Mouse (Mus musculus): Measurements from ENCODE around the gene Ano4. TPM values are rescaled to one million over a fixed set of nuclear protein-coding genes. Genes with fewer than 3 reads are reported as not detected.

The Ano4 gene
- total RNA-seq (2014; rRNA removed) (10.6 and 13.6 TPM in 2 replicates), polyA plus RNA-seq (2015; fragmentation: Nextera tagmentation; extraction: Ambion mirVana) (3.7 and 4.4 TPM in 2 replicates)

- ATAC-seq, result peak; percentile 79
- Histone ChIP-seq H3K4me1 (ENCODE audit: insufficient read depth) (no peaks in the 10 kb centered on the region), H3K4me3 (ENCODE audit: low read depth, low read length) (peak within 1 kb of the TSS; percentile 66), H3K27ac (ENCODE audit: low read depth, low read length) (0 out of 2 replicates have a peak within 1 kb of the TSS, but pooled peaks have one; percentile 9), H3K9me3 (ENCODE audit: low read length) (no peaks in the 10 kb centered on the region), H3K9ac (peak within 1 kb of the TSS; percentile 60), H3K36me3 (ENCODE audit: insufficient read depth) (no peaks in the 10 kb centered on the region), H3K4me2 (ENCODE audit: low read depth) (peak within 1 kb of the TSS; percentile 96), H3K27me3 (ENCODE audit: insufficient read depth, low read length) (no peaks in the 10 kb centered on the region)
- no peak for TF ChIP-seq CTCF (IDR thresholded peaks at IDR 0.05; ENCODE audit: low read depth)
- DNase-seq, result peak; percentile 34
- 2% methylated on average over 69 of the region's 70 CpGs for WGBS
Observed at GRCm38 (mm10) chr10:89344491-89345195, at the start of gene Ano4. Ano4 (minus strand) TSS chr10:89344762.

- Histone ChIP-seq H3K4me1 (ENCODE audit: insufficient read depth) (peaks cover 10% of the 10 kb centered on the region), H3K9ac (no peak overlapping the region), H3K4me2 (ENCODE audit: low read depth) (no peak overlapping the region), H3K9me3 (ENCODE audit: low read length) (no peaks in the 10 kb centered on the region), H3K4me3 (ENCODE audit: low read depth, low read length) (no peak overlapping the region), H3K27me3 (ENCODE audit: insufficient read depth, low read length) (no peaks in the 10 kb centered on the region), H3K36me3 (ENCODE audit: insufficient read depth) (no peaks in the 10 kb centered on the region), H3K27ac (ENCODE audit: low read depth, low read length) (peak overlapping the region; percentile 23; the same call in 1 of the 2 replicates)
- ATAC-seq, result no peak
- no peak for TF ChIP-seq CTCF (IDR thresholded peaks at IDR 0.05; ENCODE audit: low read depth)
- DNase-seq, result no peak
- 26% methylated on average over 4 of the region's 4 CpGs for WGBS
Observed at GRCm38 (mm10) chr10:89392687-89393086, 48.1 kb upstream of the Ano4 start.

- ATAC-seq (peak; percentile 93), DNase-seq (peak; percentile 72)
- Histone ChIP-seq H3K27me3 (ENCODE audit: insufficient read depth, low read length) (no peaks in the 10 kb centered on the region), H3K4me1 (ENCODE audit: insufficient read depth) (peaks cover 10% of the 10 kb centered on the region), H3K4me2 (ENCODE audit: low read depth) (no peak overlapping the region), H3K4me3 (ENCODE audit: low read depth, low read length) (no peak overlapping the region), H3K9ac (no peak overlapping the region), H3K9me3 (ENCODE audit: low read length) (no peaks in the 10 kb centered on the region), H3K36me3 (ENCODE audit: insufficient read depth) (no peaks in the 10 kb centered on the region), H3K27ac (ENCODE audit: low read depth, low read length) (no peak overlapping the region)
- WGBS, result 13% methylated on average over 4 of the region's 4 CpGs
- TF ChIP-seq CTCF (IDR thresholded peaks at IDR 0.05; ENCODE audit: low read depth), result no peak
Observed at GRCm38 (mm10) chr10:89391571-89392163, 47.1 kb upstream of the Ano4 start.

GRCm38 (mm10) chr10:89386461-89386860, 41.9 kb upstream of the Ano4 start:
- WGBS, result 82% methylated on average over 3 of the region's 3 CpGs
- Histone ChIP-seq H3K4me3 (ENCODE audit: low read depth, low read length) (no peak overlapping the region), H3K4me1 (ENCODE audit: insufficient read depth) (no peaks in the 10 kb centered on the region), H3K36me3 (ENCODE audit: insufficient read depth) (no peaks in the 10 kb centered on the region), H3K9ac (no peak overlapping the region), H3K4me2 (ENCODE audit: low read depth) (no peak overlapping the region), H3K27ac (ENCODE audit: low read depth, low read length) (no peak overlapping the region), H3K9me3 (ENCODE audit: low read length) (no peaks in the 10 kb centered on the region), H3K27me3 (ENCODE audit: insufficient read depth, low read length) (no peaks in the 10 kb centered on the region)
- no peak for ATAC-seq
- DNase-seq, result no peak
- no peak for TF ChIP-seq CTCF (IDR thresholded peaks at IDR 0.05; ENCODE audit: low read depth)

- DNase-seq (peak; percentile 67), ATAC-seq (peak; percentile 59; the same call in 1 of the 2 replicates)
- no peak overlapping the region for H3K4me2 ChIP-seq (ENCODE audit: low read depth)
- peak; percentile 79 for TF ChIP-seq CTCF (IDR thresholded peaks at IDR 0.05; ENCODE audit: low read depth)
- H3K4me3 ChIP-seq (ENCODE audit: low read depth, low read length), result no peak overlapping the region
- H3K9me3 ChIP-seq (ENCODE audit: low read length), result no peaks in the 10 kb centered on the region
- no peaks in the 10 kb centered on the region for H3K27me3 ChIP-seq (ENCODE audit: insufficient read depth, low read length)
- H3K36me3 ChIP-seq (ENCODE audit: insufficient read depth), result no peaks in the 10 kb centered on the region
- H3K27ac ChIP-seq (ENCODE audit: low read depth, low read length), result no peak overlapping the region
- no peaks in the 10 kb centered on the region for H3K4me1 ChIP-seq (ENCODE audit: insufficient read depth)
- H3K9ac ChIP-seq, result no peak overlapping the region
- WGBS, result 7% methylated on average over 5 of the region's 5 CpGs
Observed at GRCm38 (mm10) chr10:89383462-89383861, 38.9 kb upstream of the Ano4 start.

- H3K4me2 ChIP-seq (ENCODE audit: low read depth), result no peak overlapping the region
- H3K9ac ChIP-seq, result no peak overlapping the region
- H3K27ac ChIP-seq (ENCODE audit: low read depth, low read length), result no peak overlapping the region
- 0 out of 2 replicates have a peak, but pooled peaks cover 10% of the 10 kb centered on the region for H3K9me3 ChIP-seq (ENCODE audit: low read length)
- ATAC-seq, result no peak
- no peak for DNase-seq
- H3K4me3 ChIP-seq (ENCODE audit: low read depth, low read length), result no peak overlapping the region
- WGBS, result 70% methylated on average over 4 of the region's 4 CpGs
- no peak for TF ChIP-seq CTCF (IDR thresholded peaks at IDR 0.05; ENCODE audit: low read depth)
- H3K27me3 ChIP-seq (ENCODE audit: insufficient read depth, low read length), result no peaks in the 10 kb centered on the region
- H3K4me1 ChIP-seq (ENCODE audit: insufficient read depth), result no peaks in the 10 kb centered on the region
- no peaks in the 10 kb centered on the region for H3K36me3 ChIP-seq (ENCODE audit: insufficient read depth)
Observed at GRCm38 (mm10) chr10:89377750-89378149, 33.2 kb upstream of the Ano4 start.

- Histone ChIP-seq H3K27ac (ENCODE audit: low read depth, low read length) (no peak overlapping the region), H3K36me3 (ENCODE audit: insufficient read depth) (no peaks in the 10 kb centered on the region), H3K27me3 (ENCODE audit: insufficient read depth, low read length) (no peaks in the 10 kb centered on the region), H3K4me1 (ENCODE audit: insufficient read depth) (no peaks in the 10 kb centered on the region), H3K9ac (no peak overlapping the region), H3K4me3 (ENCODE audit: low read depth, low read length) (no peak overlapping the region), H3K4me2 (ENCODE audit: low read depth) (no peak overlapping the region), H3K9me3 (ENCODE audit: low read length) (no peaks in the 10 kb centered on the region)
- no peak for ATAC-seq
- TF ChIP-seq CTCF (IDR thresholded peaks at IDR 0.05; ENCODE audit: low read depth), result no peak
- 59% methylated on average over 1 of the region's 1 CpGs for WGBS
- DNase-seq, result no peak
Observed at GRCm38 (mm10) chr10:89370051-89370450, 25.5 kb upstream of the Ano4 start.

All from forebrain, postnatal 0 days (tissue).